Mouse (Mus musculus): Measurements from ENCODE around the gene Rbp3. TPM values are rescaled to one million over a fixed set of nuclear protein-coding genes. Genes with fewer than 3 reads are reported as not detected.

Gene Rbp3
- total and polyA plus RNA-seq, 3 experiments, result not detected

DNA sequence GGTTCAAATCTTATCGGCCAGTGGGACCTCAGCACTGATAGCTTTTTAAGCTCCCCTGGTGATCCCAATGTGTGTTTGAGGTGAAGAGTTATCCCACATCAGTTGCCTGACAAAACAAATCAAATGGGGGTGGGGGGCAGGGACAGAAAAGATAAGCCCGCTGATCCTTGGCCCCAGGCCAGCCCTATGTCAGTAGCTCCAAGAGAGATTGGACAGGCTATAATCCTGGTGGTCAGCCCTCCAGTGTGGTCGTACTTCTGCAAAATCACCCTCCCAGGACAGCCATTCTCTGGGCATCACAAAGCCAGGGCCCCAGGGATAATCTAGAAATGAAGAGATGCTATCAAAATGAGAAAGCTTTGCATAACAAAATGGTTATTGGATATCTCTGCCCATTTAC is 5.0 kb downstream of the Rbp3 start:
- no peaks in the 10 kb centered on the region for H3K36me3 ChIP-seq (ENCODE audit: control insufficient read depth in 1 of 2, insufficient read depth in 2 of 2, low read length in 2 of 2)
- no peaks in the 10 kb centered on the region for H3K79me2 ChIP-seq (ENCODE audit: control insufficient read depth, insufficient read depth, low read length, poor library complexity)
- H3K27ac ChIP-seq (ENCODE audit: control insufficient read depth, low read depth, low read length), result no peak overlapping the region
- H3K9me3 ChIP-seq (replicated peaks; ENCODE audit: insufficient read depth, low read length), result no peaks in the 10 kb centered on the region
- DNase-seq (ENCODE audit: low read depth, low spot score), result no peak
- no peak for TF ChIP-seq NRF1 (IDR thresholded peaks at IDR 0.05; ENCODE audit: insufficient read depth, low read depth, low read length, poor library complexity, severe bottlenecking)
- no peak for TF ChIP-seq KAT2A (conservative IDR thresholded peaks at IDR 0.05; ENCODE audit: low read depth, low read length)
- TF ChIP-seq MXI1 (IDR thresholded peaks at IDR 0.05; ENCODE audit: low read depth, low read length), result no peak
- no peak for TF ChIP-seq POLR2AphosphoS2 (IDR thresholded peaks at IDR 0.05; ENCODE audit: low read length)
- no peak for TF ChIP-seq GATA1 (IDR thresholded peaks at IDR 0.05; ENCODE audit: low read depth, low read length)
- no peak for TF ChIP-seq BHLHE40 (IDR thresholded peaks at IDR 0.05; ENCODE audit: borderline replicate concordance, low read depth, low read length)
- TF ChIP-seq TCF12 (IDR thresholded peaks at IDR 0.05; ENCODE audit: low read depth, low read length), result no peak
- TF ChIP-seq USF2 (IDR thresholded peaks at IDR 0.05; ENCODE audit: borderline replicate concordance in 1 of 2, insufficient read depth in 1 of 2, low read depth in 1 of 2, low read length in 2 of 2), result no peak
- TF ChIP-seq MYB (IDR thresholded peaks at IDR 0.05; ENCODE audit: low read depth, low read length), result no peak
- TF ChIP-seq RAD21 (IDR thresholded peaks at IDR 0.05; ENCODE audit: low read depth, low read length), result no peak
- TF ChIP-seq POLR2AphosphoS5 (IDR thresholded peaks at IDR 0.05; ENCODE audit: borderline replicate concordance, low read depth, low read length), result no peak
- no peak for TF ChIP-seq CHD1 (IDR thresholded peaks at IDR 0.05; ENCODE audit: low read depth, low read length)
- TF ChIP-seq HCFC1 (IDR thresholded peaks at IDR 0.05; ENCODE audit: low read depth, low read length), result no peak
- no peak for TF ChIP-seq CHD2 (IDR thresholded peaks at IDR 0.05; ENCODE audit: low read length)
- H3K4me3 ChIP-seq (ENCODE audit: control insufficient read depth in 1 of 2, insufficient read depth in 1 of 2, low read depth in 2 of 2, low read length in 2 of 2), result no peak overlapping the region
- H3K4me1 ChIP-seq (ENCODE audit: control insufficient read depth in 1 of 2, insufficient read depth in 2 of 2, low read length in 2 of 2), result no peaks in the 10 kb centered on the region
- H3K27me3 ChIP-seq (ENCODE audit: control insufficient read depth in 1 of 2, insufficient read depth in 2 of 2, low read length in 2 of 2), result no peaks in the 10 kb centered on the region
- H3K9ac ChIP-seq (ENCODE audit: control insufficient read depth, low read depth, low read length, poor library complexity, severe bottlenecking), result no peak overlapping the region

- Histone ChIP-seq H3K27ac (ENCODE audit: control insufficient read depth, low read depth, low read length) (no peak overlapping the region), H3K9me3 (replicated peaks; ENCODE audit: insufficient read depth, low read length) (no peaks in the 10 kb centered on the region), H3K79me2 (ENCODE audit: control insufficient read depth, insufficient read depth, low read length, poor library complexity) (no peaks in the 10 kb centered on the region), H3K27me3 (ENCODE audit: control insufficient read depth in 1 of 2, insufficient read depth in 2 of 2, low read length in 2 of 2) (no peaks in the 10 kb centered on the region), H3K36me3 (ENCODE audit: control insufficient read depth in 1 of 2, insufficient read depth in 2 of 2, low read length in 2 of 2) (no peaks in the 10 kb centered on the region), H3K4me1 (ENCODE audit: control insufficient read depth in 1 of 2, insufficient read depth in 2 of 2, low read length in 2 of 2) (no peaks in the 10 kb centered on the region), H3K4me3 (ENCODE audit: control insufficient read depth in 1 of 2, insufficient read depth in 1 of 2, low read depth in 2 of 2, low read length in 2 of 2) (no peak overlapping the region), H3K9ac (ENCODE audit: control insufficient read depth, low read depth, low read length, poor library complexity, severe bottlenecking) (no peak overlapping the region)
- TF ChIP-seq CTCF (IDR thresholded peaks at IDR 0.05 in 2 of 3, conservative IDR thresholded peaks at IDR 0.05 in 1 of 3; ENCODE audit: control insufficient read depth in 1 of 3, insufficient read depth in 1 of 3, low read depth in 2 of 3, low read length in 3 of 3, poor library complexity in 1 of 3, severe bottlenecking in 1 of 3) (peak in 2 of 3 experiments; percentile 5 to 27; a peak in 2 of 6 replicates), MAFK (IDR thresholded peaks at IDR 0.05; ENCODE audit: borderline replicate concordance, low read depth, low read length) (no peak)
- DNase-seq (ENCODE audit: low read depth, low spot score), result no peak
Measured at GRCm38 (mm10) chr14:33959341-33959740, 5.5 kb downstream of the Rbp3 start.
